Mouse (Mus musculus): ENCODE results near the gene Fam187b. TPM values are rescaled to one million over a fixed set of nuclear protein-coding genes. Genes with fewer than 3 reads are reported as not detected.
"Not testable (repeated sequence)": the region's sequence is repeated elsewhere in the genome, so short reads cannot be mapped to it uniquely, and the experiment has no call there.

Gene Fam187b
- polyA plus RNA-seq, 1 experiment from 2014 or later, result 2.3 TPM

- H3K9me3 ChIP-seq (ENCODE audit: control insufficient read depth, low read length); DNase-seq (ENCODE audit: low spot score); H3K4me2 ChIP-seq (ENCODE audit: low read depth, low read length); H3K4me3 ChIP-seq (ENCODE audit: low read depth, low read length); ATAC-seq (ENCODE audit: low read depth); H3K4me1 ChIP-seq (ENCODE audit: control insufficient read depth, insufficient read depth, low read length); H3K27ac ChIP-seq (replicated peaks; ENCODE audit: low read depth, low read length); H3K27me3 ChIP-seq (replicated peaks; ENCODE audit: control insufficient read depth, insufficient read depth, low read length); H3K9ac ChIP-seq (ENCODE audit: low read depth, low read length): not testable (repeated sequence)
- H3K36me3 ChIP-seq (ENCODE audit: control insufficient read depth, insufficient read depth, low read length), result peaks cover 34% of the 10 kb centered on the region
- WGBS, result 86% methylated on average over 7 of the region's 7 CpGs
Measured at GRCm38 (mm10) chr7:30945466-30945865, 28.1 kb upstream of the Fam187b start.

GRCm38 (mm10) chr7:30945876-30946275 lies 27.7 kb upstream of the Fam187b start:
- Histone ChIP-seq H3K4me3 (ENCODE audit: low read depth, low read length) (no peak overlapping the region), H3K9ac (ENCODE audit: low read depth, low read length) (no peak overlapping the region), H3K27ac (replicated peaks; ENCODE audit: low read depth, low read length) (no peak overlapping the region), H3K4me1 (ENCODE audit: control insufficient read depth, insufficient read depth, low read length) (no peaks in the 10 kb centered on the region), H3K36me3 (ENCODE audit: control insufficient read depth, insufficient read depth, low read length) (peaks cover 38% of the 10 kb centered on the region), H3K4me2 (ENCODE audit: low read depth, low read length) (no peak overlapping the region), H3K27me3 (replicated peaks; ENCODE audit: control insufficient read depth, insufficient read depth, low read length) (no peaks in the 10 kb centered on the region), H3K9me3 (ENCODE audit: control insufficient read depth, low read length) (no peaks in the 10 kb centered on the region)
- DNase-seq (ENCODE audit: low spot score) (no peak), ATAC-seq (ENCODE audit: low read depth) (no peak)
- 94% methylated on average over 7 of the region's 7 CpGs for WGBS

- peaks cover 77% of the 10 kb centered on the region for H3K36me3 ChIP-seq (ENCODE audit: control insufficient read depth, insufficient read depth, low read length)
Measured at GRCm38 (mm10) chr7:30949902-30950301, 23.7 kb upstream of the Fam187b start.

GRCm38 (mm10) chr7:30952441-30953265 lies 20.9 kb upstream of the Fam187b start:
- H3K4me3 ChIP-seq (ENCODE audit: low read depth, low read length), result no peak overlapping the region
- no peak overlapping the region for H3K9ac ChIP-seq (ENCODE audit: low read depth, low read length)
- ATAC-seq (ENCODE audit: low read depth) (no peak), DNase-seq (ENCODE audit: low spot score) (no peak)
- WGBS, result 94% methylated on average over 16 of the region's 16 CpGs
- H3K36me3 ChIP-seq (ENCODE audit: control insufficient read depth, insufficient read depth, low read length), result peaks cover 67% of the 10 kb centered on the region
- no peaks in the 10 kb centered on the region for H3K27me3 ChIP-seq (replicated peaks; ENCODE audit: control insufficient read depth, insufficient read depth, low read length)
- no peaks in the 10 kb centered on the region for H3K9me3 ChIP-seq (ENCODE audit: control insufficient read depth, low read length)
- no peak overlapping the region for H3K4me2 ChIP-seq (ENCODE audit: low read depth, low read length)
- H3K4me1 ChIP-seq (ENCODE audit: control insufficient read depth, insufficient read depth, low read length), result peaks cover 4% of the 10 kb centered on the region; the same call in 1 of the 2 replicates
- no peak overlapping the region for H3K27ac ChIP-seq (replicated peaks; ENCODE audit: low read depth, low read length)

More at GRCm38 (mm10) chr7:30949902-30950301, 23.7 kb upstream of the Fam187b start:
- not testable (repeated sequence) for H3K9ac ChIP-seq (ENCODE audit: low read depth, low read length); H3K4me3 ChIP-seq (ENCODE audit: low read depth, low read length); H3K4me2 ChIP-seq (ENCODE audit: low read depth, low read length); H3K27ac ChIP-seq (replicated peaks; ENCODE audit: low read depth, low read length); ATAC-seq (ENCODE audit: low read depth); H3K4me1 ChIP-seq (ENCODE audit: control insufficient read depth, insufficient read depth, low read length); DNase-seq (ENCODE audit: low spot score); H3K27me3 ChIP-seq (replicated peaks; ENCODE audit: control insufficient read depth, insufficient read depth, low read length); H3K9me3 ChIP-seq (ENCODE audit: control insufficient read depth, low read length)
- 83% methylated on average over 3 of the region's 3 CpGs for WGBS

GRCm38 (mm10) chr7:30953459-30953858 lies 20.1 kb upstream of the Fam187b start:
- DNase-seq (ENCODE audit: low spot score), result no peak
- H3K9ac ChIP-seq (ENCODE audit: low read depth, low read length), result no peak overlapping the region
- peaks cover 71% of the 10 kb centered on the region for H3K36me3 ChIP-seq (ENCODE audit: control insufficient read depth, insufficient read depth, low read length)

GRCm38 (mm10) chr7:30954036-30954435 lies 19.6 kb upstream of the Fam187b start:
- Histone ChIP-seq H3K9ac (ENCODE audit: low read depth, low read length) (no peak overlapping the region), H3K9me3 (ENCODE audit: control insufficient read depth, low read length) (no peaks in the 10 kb centered on the region), H3K4me2 (ENCODE audit: low read depth, low read length) (no peak overlapping the region), H3K36me3 (ENCODE audit: control insufficient read depth, insufficient read depth, low read length) (peaks cover 74% of the 10 kb centered on the region), H3K27me3 (replicated peaks; ENCODE audit: control insufficient read depth, insufficient read depth, low read length) (no peaks in the 10 kb centered on the region), H3K4me3 (ENCODE audit: low read depth, low read length) (no peak overlapping the region), H3K4me1 (ENCODE audit: control insufficient read depth, insufficient read depth, low read length) (peaks cover 12% of the 10 kb centered on the region), H3K27ac (replicated peaks; ENCODE audit: low read depth, low read length) (no peak overlapping the region)
- ATAC-seq (ENCODE audit: low read depth) (no peak), DNase-seq (ENCODE audit: low spot score) (no peak)
- WGBS, result 86% methylated on average over 3 of the region's 3 CpGs

More at GRCm38 (mm10) chr7:30953459-30953858, 20.1 kb upstream of the Fam187b start:
- H3K27me3 ChIP-seq (replicated peaks; ENCODE audit: control insufficient read depth, insufficient read depth, low read length), result no peaks in the 10 kb centered on the region
- H3K9me3 ChIP-seq (ENCODE audit: control insufficient read depth, low read length), result no peaks in the 10 kb centered on the region
- no peak overlapping the region for H3K4me2 ChIP-seq (ENCODE audit: low read depth, low read length)
- 78% methylated on average over 6 of the region's 6 CpGs for WGBS
- ATAC-seq (ENCODE audit: low read depth), result no peak
- no peak overlapping the region for H3K4me3 ChIP-seq (ENCODE audit: low read depth, low read length)
- no peak overlapping the region for H3K27ac ChIP-seq (replicated peaks; ENCODE audit: low read depth, low read length)
- peaks cover 10% of the 10 kb centered on the region for H3K4me1 ChIP-seq (ENCODE audit: control insufficient read depth, insufficient read depth, low read length)

GRCm38 (mm10) chr7:30954971-30955520 lies 18.5 kb upstream of the Fam187b start:
- 84% methylated on average over 12 of the region's 12 CpGs for WGBS
- Histone ChIP-seq H3K9me3 (ENCODE audit: control insufficient read depth, low read length) (no peaks in the 10 kb centered on the region), H3K4me3 (ENCODE audit: low read depth, low read length) (peak overlapping the region; percentile 96), H3K9ac (ENCODE audit: low read depth, low read length) (peak overlapping the region; percentile 99), H3K27ac (replicated peaks; ENCODE audit: low read depth, low read length) (no peak overlapping the region), H3K4me2 (ENCODE audit: low read depth, low read length) (peak overlapping the region; percentile 79), H3K27me3 (replicated peaks; ENCODE audit: control insufficient read depth, insufficient read depth, low read length) (no peaks in the 10 kb centered on the region), H3K4me1 (ENCODE audit: control insufficient read depth, insufficient read depth, low read length) (peaks cover 12% of the 10 kb centered on the region), H3K36me3 (ENCODE audit: control insufficient read depth, insufficient read depth, low read length) (peaks cover 66% of the 10 kb centered on the region)
- no peak for DNase-seq (ENCODE audit: low spot score)
- no peak for ATAC-seq (ENCODE audit: low read depth)

- H3K9ac ChIP-seq (ENCODE audit: low read depth, low read length), result peak overlapping the region; percentile 99
- no peaks in the 10 kb centered on the region for H3K27me3 ChIP-seq (replicated peaks; ENCODE audit: control insufficient read depth, insufficient read depth, low read length)
- peak overlapping the region; percentile 99 for H3K27ac ChIP-seq (replicated peaks; ENCODE audit: low read depth, low read length)
- peak; percentile 90 for DNase-seq (ENCODE audit: low spot score)
- peaks cover 60% of the 10 kb centered on the region for H3K36me3 ChIP-seq (ENCODE audit: control insufficient read depth, insufficient read depth, low read length)
- no peaks in the 10 kb centered on the region for H3K9me3 ChIP-seq (ENCODE audit: control insufficient read depth, low read length)
- H3K4me1 ChIP-seq (ENCODE audit: control insufficient read depth, insufficient read depth, low read length), result peaks cover 12% of the 10 kb centered on the region
- peak overlapping the region; percentile 96 for H3K4me3 ChIP-seq (ENCODE audit: low read depth, low read length)
- peak overlapping the region; percentile 79 for H3K4me2 ChIP-seq (ENCODE audit: low read depth, low read length)
- ATAC-seq (ENCODE audit: low read depth), result peak; percentile 80
- WGBS, result under 1% methylated on average over 17 of the region's 64 CpGs
Measured at GRCm38 (mm10) chr7:30955584-30956356, 17.8 kb upstream of the Fam187b start.
